Mouse (Mus musculus) testis, adult 2 months (tissue): ENCODE measurements around the gene Rasgef1b. TPM values are rescaled to one million over a fixed set of nuclear protein-coding genes. Genes with fewer than 3 reads are reported as not detected.

Experiments used
- H3K27ac ChIP-seq: fragments of 200-500 bp; 2 replicates; pipeline ENCODE4 v1.5.1; 2012; ENCODE audit warnings: low read depth, low read length; ENCODE audit not compliant: control insufficient read depth, insufficient read depth
- H3K27me3 ChIP-seq: fragments of 200-500 bp; 2 replicates; pipeline ENCODE4 v1.6.1; 2012; ENCODE audit warnings: mild to moderate bottlenecking, low read length, moderate library complexity; ENCODE audit not compliant: control insufficient read depth, insufficient read depth
- H3K36me3 ChIP-seq: fragments of 200-500 bp; 2 replicates; pipeline ENCODE4 v1.6.1; 2012; ENCODE audit warnings: mild to moderate bottlenecking, low read length; ENCODE audit not compliant: control insufficient read depth, insufficient read depth
- H3K4me1 ChIP-seq: fragments of 200-500 bp; 2 replicates; pipeline ENCODE4 v1.6.1; 2012; ENCODE audit warnings: low read length; ENCODE audit not compliant: control insufficient read depth, insufficient read depth
- H3K4me3 ChIP-seq: fragments of 200-500 bp; 2 replicates; pipeline ENCODE4 v1.5.1; 2012; ENCODE audit warnings: low read depth, mild to moderate bottlenecking, low read length, moderate library complexity, mixed read lengths; ENCODE audit not compliant: control insufficient read depth
- CTCF ChIP-seq: fragments of 200-500 bp; IDR thresholded peaks from 2 replicates; pipeline ENCODE4 v1.5.1; 2012; ENCODE audit warnings: low read depth, mild to moderate bottlenecking, inconsistent platforms, low read length, moderate library complexity; ENCODE audit not compliant: control insufficient read depth, insufficient read depth, insufficient replicate concordance
- POLR2A ChIP-seq: fragments of 200-500 bp; IDR thresholded peaks from 2 replicates; pipeline ENCODE4 v1.6.1; 2012; ENCODE audit warnings: low read depth, mild to moderate bottlenecking, inconsistent platforms, low read length, moderate library complexity; ENCODE audit not compliant: control insufficient read depth
- polyA plus RNA-seq: library from polyadenylated mRNA; depleted of rRNA; stranded (reverse); fragments of >200 nt; gene quantifications from 2 replicates; pipeline ENCODE4 v1.2.3, GENCODE M21; 2012

Gene Rasgef1b
- polyA plus RNA-seq, 1 experiment: 3.2 TPM

DNA sequence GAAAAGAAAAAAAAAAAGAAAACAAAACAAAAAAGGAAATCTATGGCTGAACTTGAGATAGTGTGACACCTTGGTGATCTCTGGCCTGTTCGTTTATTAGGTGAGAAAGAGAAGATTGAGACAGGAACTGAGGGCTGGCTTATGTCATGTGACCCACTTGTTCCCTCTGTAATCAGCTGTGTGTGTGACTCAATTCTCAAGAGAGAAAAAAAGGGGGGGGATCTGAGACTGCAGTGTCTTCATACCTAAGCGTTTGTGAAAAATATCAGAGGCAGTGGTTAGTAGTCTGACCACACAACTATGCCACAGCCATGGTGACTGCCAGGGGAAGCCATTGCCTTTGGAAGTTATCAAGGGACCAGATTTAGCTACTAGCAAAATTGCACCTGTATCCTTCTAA is 276.9 kb downstream of the Rasgef1b start:
- Histone ChIP-seq H3K27me3 (no peaks in the 10 kb centered on the region), H3K4me3 (no peak overlapping the region), H3K36me3 (no peaks in the 10 kb centered on the region), H3K4me1 (no peaks in the 10 kb centered on the region), H3K27ac (no peak overlapping the region)
- no peak for TF ChIP-seq CTCF
- no peak for TF ChIP-seq POLR2A

DNA sequence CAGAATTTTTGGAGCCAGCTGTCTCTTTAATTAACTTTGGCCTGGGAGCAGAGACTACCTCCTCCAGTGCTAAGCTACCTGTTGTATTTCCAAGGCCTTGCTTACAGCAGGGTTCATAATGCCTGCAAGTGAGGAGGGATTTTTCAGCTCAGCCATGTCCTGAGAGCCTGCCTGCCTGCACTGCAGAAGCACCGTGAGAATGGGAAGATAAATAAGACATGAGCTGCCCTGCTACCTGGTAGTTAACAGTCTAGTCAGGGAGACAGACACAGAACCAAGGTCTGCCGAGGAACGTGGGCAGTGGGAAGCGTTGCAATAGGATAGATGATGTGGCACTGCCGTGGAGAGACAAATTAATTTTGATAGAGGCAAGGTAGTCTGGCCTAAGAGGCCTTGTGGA is 277.4 kb downstream of the Rasgef1b start:
- no peak overlapping the region for H3K4me3 ChIP-seq
- H3K36me3 ChIP-seq: no peaks in the 10 kb centered on the region
- H3K27me3 ChIP-seq: no peaks in the 10 kb centered on the region
- H3K27ac ChIP-seq: no peak overlapping the region
- H3K4me1 ChIP-seq: no peaks in the 10 kb centered on the region
- TF ChIP-seq CTCF: no peak
- no peak for TF ChIP-seq POLR2A

DNA sequence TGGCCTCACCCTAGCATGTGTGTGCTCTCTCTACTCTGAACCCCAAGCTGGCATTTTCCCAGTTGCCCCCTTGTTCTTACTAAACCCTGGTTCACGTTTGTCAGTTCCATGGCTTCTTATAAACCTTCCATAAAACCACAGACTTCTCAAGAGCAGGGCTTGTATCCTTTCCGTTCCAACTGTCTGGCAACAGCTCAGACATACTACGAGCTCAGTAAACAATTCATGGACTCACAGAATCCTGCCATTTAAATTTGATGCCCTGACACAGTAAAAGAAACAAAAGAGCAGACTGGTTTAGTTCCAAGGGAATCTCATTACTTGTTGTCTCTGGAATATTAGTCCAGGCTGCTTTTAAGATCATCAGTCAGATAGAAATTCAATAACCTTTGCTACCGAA is 277.9 kb downstream of the Rasgef1b start:
- no peak for TF ChIP-seq POLR2A
- TF ChIP-seq CTCF: no peak
- Histone ChIP-seq H3K4me3 (no peak overlapping the region), H3K4me1 (no peaks in the 10 kb centered on the region), H3K36me3 (no peaks in the 10 kb centered on the region), H3K27me3 (no peaks in the 10 kb centered on the region), H3K27ac (no peak overlapping the region)

DNA sequence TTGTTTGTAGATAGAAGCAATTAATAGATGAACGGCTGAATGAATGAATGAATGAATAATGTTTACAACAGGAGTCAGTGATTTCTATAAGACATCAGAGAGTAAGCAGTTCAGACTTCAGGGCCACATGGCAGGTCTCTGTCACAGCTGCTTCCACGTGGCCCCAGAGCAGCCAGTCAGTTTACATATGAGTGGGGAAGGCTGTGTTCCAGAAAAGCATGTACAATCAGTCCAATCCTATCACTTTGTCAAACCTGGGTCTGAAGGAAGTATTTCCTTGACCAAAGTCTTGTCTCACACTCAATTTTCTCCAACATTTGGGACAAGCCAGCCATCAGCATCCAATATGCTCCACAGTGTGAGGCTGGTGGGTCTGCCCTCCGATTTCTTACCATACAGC is 278.4 kb downstream of the Rasgef1b start:
- Histone ChIP-seq H3K4me1 (no peaks in the 10 kb centered on the region), H3K27ac (no peak overlapping the region), H3K27me3 (no peaks in the 10 kb centered on the region), H3K36me3 (no peaks in the 10 kb centered on the region), H3K4me3 (no peak overlapping the region)
- no peak for TF ChIP-seq POLR2A
- no peak for TF ChIP-seq CTCF

DNA sequence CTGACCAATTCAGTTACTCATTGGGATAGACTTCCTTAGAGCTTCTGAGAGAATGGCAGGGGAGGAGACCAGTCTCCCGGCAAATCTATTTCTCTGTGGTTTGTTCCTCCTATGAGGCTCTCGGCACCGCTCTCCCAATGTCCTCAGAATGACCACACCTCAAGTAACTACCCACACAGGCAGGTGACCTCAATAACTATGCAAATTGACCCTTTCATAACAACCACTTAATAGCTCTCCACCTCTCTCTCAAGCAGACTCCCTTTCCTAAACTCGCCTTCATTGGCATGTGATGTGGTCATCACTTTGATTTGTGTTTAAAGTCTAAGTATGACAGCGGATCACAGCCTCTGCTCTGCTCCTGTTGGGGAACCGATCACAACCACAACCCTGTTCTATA is 281.4 kb downstream of the Rasgef1b start:
- Histone ChIP-seq H3K27ac (no peak overlapping the region), H3K4me1 (no peaks in the 10 kb centered on the region), H3K4me3 (no peak overlapping the region), H3K27me3 (no peaks in the 10 kb centered on the region), H3K36me3 (no peaks in the 10 kb centered on the region)
- TF ChIP-seq POLR2A (no peak), CTCF (no peak)

DNA sequence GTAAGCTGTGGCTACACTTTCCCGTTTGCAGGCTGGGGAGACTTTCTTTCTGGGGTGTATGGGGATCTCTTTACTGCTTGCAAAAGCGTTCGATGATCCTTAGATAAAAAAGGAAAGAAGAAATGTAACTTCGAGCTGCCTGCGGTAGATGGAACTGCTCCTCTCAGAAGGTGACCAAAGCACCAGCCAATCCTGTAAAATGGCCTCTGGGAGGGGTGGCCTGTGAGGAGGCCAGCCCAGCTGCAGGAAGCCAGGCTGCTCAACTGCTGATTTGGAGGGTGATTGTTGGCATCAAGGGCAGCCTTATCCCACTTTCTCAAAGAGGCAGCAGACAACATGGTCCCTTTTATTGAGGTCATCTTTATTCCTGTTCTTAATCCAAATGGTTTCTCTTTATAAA is 283.6 kb downstream of the Rasgef1b start:
- Histone ChIP-seq H3K4me1 (no peaks in the 10 kb centered on the region), H3K4me3 (no peak overlapping the region), H3K36me3 (no peaks in the 10 kb centered on the region), H3K27me3 (no peaks in the 10 kb centered on the region), H3K27ac (no peak overlapping the region)
- TF ChIP-seq POLR2A: no peak
- no peak for TF ChIP-seq CTCF

DNA sequence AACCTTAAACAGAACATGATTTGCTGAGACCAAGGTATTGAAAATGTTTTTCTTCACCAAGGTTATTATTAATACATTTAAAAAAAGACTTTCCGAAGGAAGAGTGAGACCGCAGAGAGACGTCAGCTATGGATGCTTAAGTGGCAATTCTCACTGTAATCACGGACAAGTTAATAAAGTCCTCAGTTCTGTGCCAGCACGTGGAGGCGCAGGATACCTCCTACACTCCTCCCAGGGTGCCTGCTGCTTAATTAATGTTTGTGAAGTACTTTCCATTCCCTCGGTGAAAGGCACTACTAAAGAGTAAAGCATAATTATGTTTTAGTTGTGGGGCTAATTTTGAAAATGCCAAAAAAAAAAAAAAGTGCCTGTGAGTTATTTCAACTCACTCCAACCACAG is 284.1 kb downstream of the Rasgef1b start:
- H3K27me3 ChIP-seq: no peaks in the 10 kb centered on the region
- no peaks in the 10 kb centered on the region for H3K36me3 ChIP-seq
- no peak overlapping the region for H3K4me3 ChIP-seq
- H3K4me1 ChIP-seq: no peaks in the 10 kb centered on the region
- TF ChIP-seq POLR2A (no peak), CTCF (no peak)
- H3K27ac ChIP-seq: no peak overlapping the region

DNA sequence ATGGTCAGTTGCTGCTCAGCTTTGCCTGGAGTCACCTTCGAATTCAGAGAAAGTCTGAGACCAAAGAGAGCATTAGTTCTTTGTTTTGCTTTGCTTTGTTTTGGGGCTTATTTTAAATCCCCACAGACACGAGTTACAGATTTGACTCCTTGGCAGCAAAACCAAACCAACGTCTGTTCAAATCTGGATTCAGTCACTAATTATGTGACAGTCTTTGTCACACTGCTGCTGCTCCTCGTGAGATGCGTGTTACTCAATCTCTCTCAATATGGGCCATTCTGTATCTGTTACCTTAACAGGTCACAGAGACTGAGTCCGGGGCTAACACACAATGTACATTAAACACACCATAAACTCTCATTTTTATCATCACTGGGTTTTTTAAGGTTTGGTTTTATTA is 288.8 kb downstream of the Rasgef1b start:
- H3K4me1 ChIP-seq: no peaks in the 10 kb centered on the region
- H3K27ac ChIP-seq: no peak overlapping the region
- H3K4me3 ChIP-seq: no peak overlapping the region
- H3K36me3 ChIP-seq: no peaks in the 10 kb centered on the region
- no peaks in the 10 kb centered on the region for H3K27me3 ChIP-seq
- TF ChIP-seq CTCF (no peak), POLR2A (no peak)
